ENCODE assay signal across 9 mouse cellular contexts in the genomic region with DNA sequence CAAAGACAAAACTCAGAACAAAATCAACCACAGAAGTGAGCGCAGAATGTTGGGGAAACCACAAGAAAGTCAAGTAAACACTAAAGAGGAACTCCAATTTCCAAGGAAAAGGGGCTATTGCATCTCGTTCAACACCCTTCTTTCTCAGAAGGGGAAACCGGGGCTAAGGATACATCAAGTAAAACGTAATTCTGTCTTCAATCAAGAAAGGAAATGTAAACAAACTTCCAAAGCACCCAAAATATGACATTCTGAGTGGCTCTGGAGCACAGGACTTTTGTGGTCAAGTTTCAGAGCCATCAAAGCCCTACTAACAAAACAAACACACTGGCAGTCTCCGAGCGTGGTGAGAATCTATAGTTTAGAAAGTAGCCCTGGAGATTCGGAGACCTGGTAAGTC. TPM values are rescaled to one million over a fixed set of nuclear protein-coding genes. Genes with fewer than 3 reads are reported as not detected.
A peak's percentile ranks its signal among the peaks of the same experiment; 100 is the strongest.
DNase-seq lines count a peak whose midpoint lies in the region; ATAC-seq and TF ChIP-seq lines count a peak whose summit lies in the region.
"Had no signal": no experiment of that assay in that cellular context is flagged by ENCODE, and none has a peak within 500 bp of the region (broad histone marks: within the 10 kb centered on the region; RNA-seq: fewer than 3 reads in every experiment).

No protein-coding gene starts in this region.

- peak overlapping the region; percentile 82 for H3K27ac ChIP-seq in heart, embryonic 12.5 days (ENCODE audit: poor library complexity, severe bottlenecking)
- H3K27ac ChIP-seq in hindbrain, embryonic 11.5 days (ENCODE audit: low read depth, low read length): 0 out of 2 replicates have a peak overlapping the region, but pooled peaks have one; percentile 24
- no peak overlapping the region for H3K27ac ChIP-seq in midbrain, embryonic 11.5 days (ENCODE audit: low read depth, low read length)

- peak overlapping the region; percentile 65 for H3K4me3 ChIP-seq in heart, embryonic 12.5 days
- peak overlapping the region; percentile 91 for H3K4me3 ChIP-seq in G1E (ENCODE audit: low read depth, low read length)
- peak overlapping the region; percentile 57 for H3K4me3 ChIP-seq in hindbrain, embryonic 11.5 days (ENCODE audit: low read depth, low read length)
- peak overlapping the region; percentile 74 for H3K4me3 ChIP-seq in midbrain, embryonic 11.5 days (ENCODE audit: low read depth, low read length)

- no peaks in the 10 kb centered on the region for H3K36me3 ChIP-seq in heart, embryonic 12.5 days
- H3K36me3 ChIP-seq in G1E (replicated peaks): peaks cover 20% of the 10 kb centered on the region
- H3K36me3 ChIP-seq in hindbrain, embryonic 11.5 days (ENCODE audit: control insufficient read depth, insufficient read depth, low read length): no peaks in the 10 kb centered on the region
- H3K36me3 ChIP-seq in midbrain, embryonic 11.5 days (ENCODE audit: control insufficient read depth, insufficient read depth, low read length): no peaks in the 10 kb centered on the region

- peak overlapping the region; percentile 73 for H3K4me2 ChIP-seq in heart, embryonic 12.5 days
- peak overlapping the region; percentile 85 for H3K4me2 ChIP-seq in hindbrain, embryonic 11.5 days (replicated peaks; ENCODE audit: low read depth, low read length)
- peak overlapping the region; percentile 97 for H3K4me2 ChIP-seq in midbrain, embryonic 11.5 days

- H3K9me3 ChIP-seq in heart, embryonic 12.5 days (replicated peaks): no peaks in the 10 kb centered on the region
- H3K9me3 ChIP-seq in G1E (replicated peaks): no peaks in the 10 kb centered on the region
- no peaks in the 10 kb centered on the region for H3K9me3 ChIP-seq in hindbrain, embryonic 11.5 days (ENCODE audit: control insufficient read depth, low read length)
- H3K9me3 ChIP-seq in midbrain, embryonic 11.5 days (ENCODE audit: control insufficient read depth, low read length): no peaks in the 10 kb centered on the region

- intact Hi-C loops in heart, postnatal 25 days (cut with DNase I): no loop called here

- no peak for TF ChIP-seq CTCF in G1E (IDR thresholded peaks at IDR 0.05; ENCODE audit: low read depth, low read length)

- ATAC-seq in heart, embryonic 12.5 days (ENCODE audit: insufficient number of reproducible peaks, low FRiP score): no peak
- no peak for ATAC-seq in G1E (ENCODE audit: extremely low read depth, insufficient number of reproducible peaks, low FRiP score, poor library complexity, severe bottlenecking)
- no peak for ATAC-seq in hindbrain, embryonic 11.5 days (ENCODE audit: low FRiP score)
- ATAC-seq in midbrain, embryonic 11.5 days (ENCODE audit: low FRiP score): no peak

- H3K4me1 ChIP-seq in heart, embryonic 12.5 days (replicated peaks): peaks cover 27% of the 10 kb centered on the region
- peaks cover 63% of the 10 kb centered on the region for H3K4me1 ChIP-seq in G1E (ENCODE audit: insufficient read depth, low read depth, low read length)
- H3K4me1 ChIP-seq in hindbrain, embryonic 11.5 days (replicated peaks; ENCODE audit: control insufficient read depth, insufficient read depth, low read length): 0 out of 2 replicates have a peak, but pooled peaks cover 3% of the 10 kb centered on the region
- peaks cover 3% of the 10 kb centered on the region for H3K4me1 ChIP-seq in midbrain, embryonic 11.5 days (ENCODE audit: control insufficient read depth, insufficient read depth, low read length)

- 8% methylated on average over 7 of the region's 7 CpGs for WGBS in heart, embryonic 12.5 days
- WGBS in hindbrain, embryonic 11.5 days: 17% methylated on average over 7 of the region's 7 CpGs
- 20% methylated on average over 7 of the region's 7 CpGs for WGBS in midbrain, embryonic 11.5 days

- no peak for DNase-seq in heart, postnatal 25 days (ENCODE audit: low spot score)
- DNase-seq in G1E (ENCODE audit: low spot score): peak; percentile 35
- no peak for DNase-seq in hindbrain, embryonic 11.5 days (ENCODE audit: low spot score)
- DNase-seq in midbrain, embryonic 11.5 days (ENCODE audit: low spot score, missing footprints): peak; percentile 90
- no peak for DNase-seq in urinary bladder, postnatal 10 days (ENCODE audit: low spot score)
- DNase-seq in cerebellum, adult 11-12 months: no peak
- no peak for DNase-seq in T-cell, adult 2 months (ENCODE audit: low spot score)

- H3K9ac ChIP-seq in heart, embryonic 12.5 days: peak overlapping the region; percentile 85
- H3K9ac ChIP-seq in hindbrain, embryonic 11.5 days (ENCODE audit: low read depth, low read length): no peak overlapping the region; the same call in 1 of the 2 replicates
- peak overlapping the region; percentile 69 for H3K9ac ChIP-seq in midbrain, embryonic 11.5 days (ENCODE audit: low read length)

- H3K27me3 ChIP-seq in heart, embryonic 12.5 days (replicated peaks): no peaks in the 10 kb centered on the region
- H3K27me3 ChIP-seq in G1E (ENCODE audit: insufficient read depth, low read length): no peaks in the 10 kb centered on the region
- no peaks in the 10 kb centered on the region; the same call in 1 of the 2 replicates for H3K27me3 ChIP-seq in hindbrain, embryonic 11.5 days (ENCODE audit: control insufficient read depth, insufficient read depth, low read length)
- no peaks in the 10 kb centered on the region for H3K27me3 ChIP-seq in midbrain, embryonic 11.5 days (ENCODE audit: control insufficient read depth, insufficient read depth, low read length)

RNA-seq across cellular contexts. Expression of a gene that starts 0.8 kb away (rescaled TPM):
- polyA plus RNA-seq in heart, embryonic 12.5 days (2016; fragmentation: Nextera tagmentation; extraction: Ambion mirVana): 30.5 and 31.2 TPM in 2 replicates
- total RNA-seq in heart, postnatal 25 days (2021): 10 to 100 TPM; 12.4 to 13.5 TPM
- total RNA-seq in G1E (2014; fragmentation: Nextera tagmentation) (41.2 and 41.9 TPM in 2 replicates), G1E (2017) (36.9 and 41.6 TPM in 2 replicates)
- 3.9 and 4.0 TPM in 2 replicates for polyA plus RNA-seq in G1E (2012)
- 11.1 and 11.8 TPM in 2 replicates for polyA plus RNA-seq in hindbrain, embryonic 11.5 days (2014; fragmentation: Nextera tagmentation; extraction: Ambion mirVana)
- polyA plus RNA-seq in midbrain, embryonic 11.5 days (2014; fragmentation: Nextera tagmentation; extraction: Ambion mirVana): 8.7 and 9.1 TPM in 2 replicates

RNA-seq across cellular contexts. Expression of a gene that starts 32.9 kb away (rescaled TPM):
- polyA plus RNA-seq in heart, embryonic 12.5 days (2016; fragmentation: Nextera tagmentation; extraction: Ambion mirVana): not detected in 2 replicates
- not detected for total RNA-seq in heart, postnatal 25 days (2021)
- total RNA-seq in G1E (2014; fragmentation: Nextera tagmentation): not detected in 2 replicates
- 0.52 TPM in 1 of 2 replicates, not detected in the other for total RNA-seq in G1E (2017)
- polyA plus RNA-seq in G1E (2012): not detected in 2 replicates
- not detected in 2 replicates for polyA plus RNA-seq in hindbrain, embryonic 11.5 days (2014; fragmentation: Nextera tagmentation; extraction: Ambion mirVana)
- polyA plus RNA-seq in midbrain, embryonic 11.5 days (2014; fragmentation: Nextera tagmentation; extraction: Ambion mirVana): not detected in 2 replicates
- total RNA-seq: heart, postnatal 10 days had no signal

RNA-seq across cellular contexts. Expression of a gene that starts 43.4 kb away (rescaled TPM):
- polyA plus RNA-seq in heart, embryonic 12.5 days (2016; fragmentation: Nextera tagmentation; extraction: Ambion mirVana): 89.7 and 92.2 TPM in 2 replicates
- 10 to 100 TPM; 33.9 to 38.4 TPM for total RNA-seq in heart, postnatal 25 days (2021)
- total RNA-seq in G1E (2014; fragmentation: Nextera tagmentation): 75.8 and 90.2 TPM in 2 replicates
- total RNA-seq in G1E (2017): 37.5 and 66.8 TPM in 2 replicates
- polyA plus RNA-seq in G1E (2012): 11.0 and 12.4 TPM in 2 replicates
- polyA plus RNA-seq in hindbrain, embryonic 11.5 days (2014; fragmentation: Nextera tagmentation; extraction: Ambion mirVana): 111 and 117 TPM in 2 replicates
- 103 and 113 TPM in 2 replicates for polyA plus RNA-seq in midbrain, embryonic 11.5 days (2014; fragmentation: Nextera tagmentation; extraction: Ambion mirVana)

Comparison
In these comparisons a context has a peak if more than half of its experiments do, and no peak if none do; other contexts are left out.
1. DNase-seq: peak in G1E (single experiment) and midbrain, embryonic 11.5 days (single experiment); none in heart, postnatal 25 days (single experiment), hindbrain, embryonic 11.5 days (single experiment), urinary bladder, postnatal 10 days (single experiment), cerebellum, adult 11-12 months (single experiment) and T-cell, adult 2 months (single experiment).
2. Peak in every context shown above with its lines, with median percentiles within 50 percentile points of each other: H3K4me2 ChIP-seq and H3K4me3 ChIP-seq.